Mouse (Mus musculus): ENCODE measurements around the gene Rad54l2. TPM values are rescaled to one million over a fixed set of nuclear protein-coding genes. Genes with fewer than 3 reads are reported as not detected.

Rad54l2 gene
- polyA plus RNA-seq, 1 experiment from 2014 or later = 12.3 TPM

- H3K36me3 ChIP-seq (replicated peaks) = peaks cover 19% of the 10 kb centered on the region
- no peak overlapping the region for H3K4me2 ChIP-seq
- no peaks in the 10 kb centered on the region for H3K9me3 ChIP-seq
- no peak overlapping the region for H3K9ac ChIP-seq
- peaks cover 26% of the 10 kb centered on the region for H3K4me1 ChIP-seq
- WGBS = 74% methylated on average over 6 of the region's 6 CpGs
- H3K27me3 ChIP-seq = no peaks in the 10 kb centered on the region
- H3K4me3 ChIP-seq (replicated peaks) = no peak overlapping the region
- ATAC-seq (ENCODE audit: low FRiP score) = no peak
- H3K27ac ChIP-seq = 0 out of 2 replicates have a peak overlapping the region, but pooled peaks have one; percentile 10
Observed at GRCm38 (mm10) chr9:106663200-106663599, 125.8 kb downstream of the Rad54l2 start.

- peaks cover 30% of the 10 kb centered on the region for H3K4me1 ChIP-seq
- H3K27me3 ChIP-seq = peaks cover 19% of the 10 kb centered on the region
- H3K27ac ChIP-seq = no peak overlapping the region
- H3K9me3 ChIP-seq = no peaks in the 10 kb centered on the region
- no peak for ATAC-seq (ENCODE audit: low FRiP score)
- 38% methylated on average over 1 of the region's 1 CpGs for WGBS
- H3K4me2 ChIP-seq = no peak overlapping the region
- H3K9ac ChIP-seq = no peak overlapping the region
- peaks cover 19% of the 10 kb centered on the region for H3K36me3 ChIP-seq (replicated peaks)
- no peak overlapping the region for H3K4me3 ChIP-seq (replicated peaks)
Observed at GRCm38 (mm10) chr9:106659935-106660334, 129.1 kb downstream of the Rad54l2 start.

- peaks cover 25% of the 10 kb centered on the region for H3K4me1 ChIP-seq
- peaks cover 19% of the 10 kb centered on the region for H3K36me3 ChIP-seq (replicated peaks)
- H3K9ac ChIP-seq = no peak overlapping the region
- no peak for ATAC-seq (ENCODE audit: low FRiP score)
- H3K27me3 ChIP-seq = peaks cover 24% of the 10 kb centered on the region
- H3K4me3 ChIP-seq (replicated peaks) = no peak overlapping the region
- no peak overlapping the region for H3K27ac ChIP-seq
- no peaks in the 10 kb centered on the region for H3K9me3 ChIP-seq
- WGBS = 21% methylated on average over 7 of the region's 7 CpGs
- no peak overlapping the region for H3K4me2 ChIP-seq
Observed at GRCm38 (mm10) chr9:106659441-106659840, 129.6 kb downstream of the Rad54l2 start.

GRCm38 (mm10) chr9:106657592-106657991 is 131.4 kb downstream of the Rad54l2 start:
- no peak overlapping the region for H3K4me2 ChIP-seq
- ATAC-seq (ENCODE audit: low FRiP score) = no peak
- peaks cover 17% of the 10 kb centered on the region for H3K4me1 ChIP-seq
- H3K9ac ChIP-seq = no peak overlapping the region
- H3K27ac ChIP-seq = no peak overlapping the region
- H3K9me3 ChIP-seq = no peaks in the 10 kb centered on the region
- 42% methylated on average over 5 of the region's 5 CpGs for WGBS
- peaks cover 33% of the 10 kb centered on the region for H3K27me3 ChIP-seq
- H3K4me3 ChIP-seq (replicated peaks) = no peak overlapping the region
- peaks cover 19% of the 10 kb centered on the region for H3K36me3 ChIP-seq (replicated peaks)

GRCm38 (mm10) chr9:106656820-106657219 is 132.2 kb downstream of the Rad54l2 start:
- H3K9me3 ChIP-seq = no peaks in the 10 kb centered on the region
- peaks cover 17% of the 10 kb centered on the region for H3K4me1 ChIP-seq
- H3K4me3 ChIP-seq (replicated peaks) = no peak overlapping the region
- H3K36me3 ChIP-seq (replicated peaks) = peaks cover 15% of the 10 kb centered on the region
- no peak overlapping the region for H3K4me2 ChIP-seq
- 45% methylated on average over 5 of the region's 5 CpGs for WGBS
- no peak overlapping the region for H3K27ac ChIP-seq
- no peak for ATAC-seq (ENCODE audit: low FRiP score)
- peaks cover 33% of the 10 kb centered on the region for H3K27me3 ChIP-seq
- no peak overlapping the region for H3K9ac ChIP-seq

- Histone ChIP-seq H3K9ac (peak within 1 kb of the TSS; percentile 49), H3K9me3 (no peaks in the 10 kb centered on the region), H3K4me2 (peak within 1 kb of the TSS; percentile 77), H3K36me3 (replicated peaks) (0 out of 2 replicates have a peak, but pooled peaks cover 13% of the 10 kb centered on the region), H3K4me3 (replicated peaks) (peak within 1 kb of the TSS; percentile 47), H3K27ac (0 out of 2 replicates have a peak within 1 kb of the TSS, but pooled peaks have one; percentile 25), H3K4me1 (peaks cover 17% of the 10 kb centered on the region), H3K27me3 (peaks cover 33% of the 10 kb centered on the region)
- ATAC-seq (ENCODE audit: low FRiP score) = peak; percentile 70
- 1% methylated on average over 32 of the region's 44 CpGs for WGBS
Observed at GRCm38 (mm10) chr9:106655884-106656720, 132.9 kb downstream of the Rad54l2 start, which contains the start of gene Grm2. Gene Grm2 (minus strand): TSS chr9:106656082.

- H3K4me2 ChIP-seq = no peak overlapping the region
- peaks cover 33% of the 10 kb centered on the region for H3K27me3 ChIP-seq
- no peak overlapping the region for H3K27ac ChIP-seq
- H3K9ac ChIP-seq = no peak overlapping the region
- ATAC-seq (ENCODE audit: low FRiP score) = no peak
- WGBS = 76% methylated on average over 1 of the region's 1 CpGs
- H3K36me3 ChIP-seq (replicated peaks) = no peaks in the 10 kb centered on the region
- H3K4me1 ChIP-seq = peaks cover 12% of the 10 kb centered on the region
- H3K4me3 ChIP-seq (replicated peaks) = no peak overlapping the region
- no peaks in the 10 kb centered on the region for H3K9me3 ChIP-seq
Observed at GRCm38 (mm10) chr9:106652720-106653119, 136.3 kb downstream of the Rad54l2 start.

GRCm38 (mm10) chr9:106647226-106647625 is 141.8 kb downstream of the Rad54l2 start:
- 74% methylated on average over 27 of the region's 27 CpGs for WGBS
- Histone ChIP-seq H3K9me3 (no peaks in the 10 kb centered on the region), H3K36me3 (replicated peaks) (no peaks in the 10 kb centered on the region), H3K27ac (no peak overlapping the region), H3K27me3 (no peaks in the 10 kb centered on the region), H3K4me2 (no peak overlapping the region), H3K9ac (no peak overlapping the region), H3K4me1 (no peaks in the 10 kb centered on the region), H3K4me3 (replicated peaks) (no peak overlapping the region)
- ATAC-seq (ENCODE audit: low FRiP score) = no peak

GRCm38 (mm10) chr9:106645684-106646271 is 143.2 kb downstream of the Rad54l2 start:
- Histone ChIP-seq H3K27me3 (no peaks in the 10 kb centered on the region), H3K4me1 (no peaks in the 10 kb centered on the region), H3K36me3 (replicated peaks) (no peaks in the 10 kb centered on the region), H3K9me3 (no peaks in the 10 kb centered on the region), H3K27ac (no peak overlapping the region), H3K4me2 (no peak overlapping the region), H3K9ac (no peak overlapping the region), H3K4me3 (replicated peaks) (no peak overlapping the region)
- 81% methylated on average over 9 of the region's 9 CpGs for WGBS
- ATAC-seq (ENCODE audit: low FRiP score) = no peak

GRCm38 (mm10) chr9:106643787-106644186 is 145.2 kb downstream of the Rad54l2 start:
- Histone ChIP-seq H3K4me2 (no peak overlapping the region), H3K9me3 (no peaks in the 10 kb centered on the region), H3K4me3 (replicated peaks) (no peak overlapping the region), H3K27ac (no peak overlapping the region), H3K9ac (no peak overlapping the region), H3K27me3 (no peaks in the 10 kb centered on the region), H3K36me3 (replicated peaks) (no peaks in the 10 kb centered on the region), H3K4me1 (no peaks in the 10 kb centered on the region)
- ATAC-seq (ENCODE audit: low FRiP score) = no peak
- WGBS = 76% methylated on average over 6 of the region's 6 CpGs

GRCm38 (mm10) chr9:106643128-106643527 is 145.9 kb downstream of the Rad54l2 start:
- Histone ChIP-seq H3K27ac (no peak overlapping the region), H3K4me2 (no peak overlapping the region), H3K4me1 (no peaks in the 10 kb centered on the region), H3K36me3 (replicated peaks) (no peaks in the 10 kb centered on the region), H3K9me3 (no peaks in the 10 kb centered on the region), H3K27me3 (no peaks in the 10 kb centered on the region), H3K9ac (no peak overlapping the region), H3K4me3 (replicated peaks) (no peak overlapping the region)
- 34% methylated on average over 7 of the region's 7 CpGs for WGBS
- 0 out of 2 replicates have a peak, but pooled peaks have one; percentile 53 for ATAC-seq (ENCODE audit: low FRiP score)

GRCm38 (mm10) chr9:106641346-106641745 is 147.6 kb downstream of the Rad54l2 start:
- Histone ChIP-seq H3K9ac (no peak overlapping the region), H3K9me3 (no peaks in the 10 kb centered on the region), H3K36me3 (replicated peaks) (no peaks in the 10 kb centered on the region), H3K4me2 (no peak overlapping the region), H3K27ac (no peak overlapping the region), H3K27me3 (no peaks in the 10 kb centered on the region), H3K4me3 (replicated peaks) (no peak overlapping the region), H3K4me1 (no peaks in the 10 kb centered on the region)
- 55% methylated on average over 5 of the region's 5 CpGs for WGBS
- no peak for ATAC-seq (ENCODE audit: low FRiP score)

Measured in forebrain, embryonic 12.5 days (tissue).